Mouse (Mus musculus): Measurements from ENCODE around the gene Itih5. TPM values are rescaled to one million over a fixed set of nuclear protein-coding genes. Genes with fewer than 3 reads are reported as not detected.

Itih5 gene
- total and polyA plus RNA-seq, 2 experiments from 2014 or later = 7.4 to 42.9 TPM

DNA sequence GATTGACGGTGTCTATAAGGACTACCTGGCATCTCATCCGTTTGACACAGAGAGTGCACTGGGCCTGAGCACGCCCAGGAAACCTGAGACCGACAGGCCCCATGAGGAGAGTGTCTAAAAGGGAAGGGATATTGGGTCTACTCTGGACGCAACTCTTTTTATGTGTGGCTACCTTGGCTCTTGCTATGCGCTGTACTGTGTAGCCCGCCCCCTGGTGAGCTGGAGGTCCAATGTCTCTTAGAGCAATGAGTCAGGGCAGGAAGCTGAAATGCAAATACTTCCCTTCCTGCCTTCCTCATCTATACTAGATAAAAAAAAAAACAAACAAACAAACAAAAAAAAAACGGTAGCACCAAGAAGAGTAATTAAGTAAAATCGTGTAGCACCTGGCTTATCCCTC lies 98.1 kb downstream of the Itih5 start:
- DNase-seq (ENCODE audit: low spot score) (no peak), ATAC-seq (ENCODE audit: insufficient read depth, low read depth) (no peak)
- Histone ChIP-seq H3K36me3 (replicated peaks; ENCODE audit: control insufficient read depth, insufficient read depth, low read length) (no peaks in the 10 kb centered on the region), H3K27me3 (ENCODE audit: control insufficient read depth, insufficient read depth, low read length) (no peaks in the 10 kb centered on the region), H3K4me1 (ENCODE audit: control insufficient read depth, insufficient read depth) (no peaks in the 10 kb centered on the region), H3K9me3 (replicated peaks; ENCODE audit: control insufficient read depth, low read length) (no peaks in the 10 kb centered on the region), H3K27ac (ENCODE audit: low read depth) (no peak overlapping the region), H3K9ac (replicated peaks; ENCODE audit: low read depth, low read length) (no peak overlapping the region), H3K4me3 (ENCODE audit: low read depth, low read length) (no peak overlapping the region), H3K4me2 (ENCODE audit: low read depth, low read length) (no peak overlapping the region)
- TF ChIP-seq EP300 (IDR thresholded peaks at IDR 0.05; ENCODE audit: low read depth) (no peak), CTCF (IDR thresholded peaks at IDR 0.05; ENCODE audit: low read depth) (no peak)
- WGBS = 84% methylated on average over 9 of the region's 9 CpGs

DNA sequence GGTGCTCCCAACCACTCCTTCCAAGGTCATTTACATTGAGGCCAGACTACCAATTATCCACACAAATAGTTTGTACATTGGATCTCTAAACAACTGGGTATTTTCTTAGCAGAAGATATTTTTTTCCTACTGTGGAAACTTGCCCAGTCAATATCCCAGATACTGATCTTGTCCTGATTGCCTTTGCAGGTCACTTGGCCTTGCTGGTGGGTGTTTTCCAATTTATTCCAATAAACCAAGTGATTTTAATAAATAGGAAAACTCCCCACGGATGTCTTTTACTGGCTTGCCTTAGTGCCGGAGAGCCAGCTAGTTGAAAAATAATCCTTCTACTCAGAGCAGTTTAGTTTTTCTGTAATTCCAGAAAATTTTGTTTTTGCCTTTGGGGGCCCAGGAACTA lies 98.6 kb downstream of the Itih5 start:
- Histone ChIP-seq H3K4me1 (ENCODE audit: control insufficient read depth, insufficient read depth) (no peaks in the 10 kb centered on the region), H3K36me3 (replicated peaks; ENCODE audit: control insufficient read depth, insufficient read depth, low read length) (no peaks in the 10 kb centered on the region), H3K9me3 (replicated peaks; ENCODE audit: control insufficient read depth, low read length) (no peaks in the 10 kb centered on the region), H3K27ac (ENCODE audit: low read depth) (no peak overlapping the region), H3K4me3 (ENCODE audit: low read depth, low read length) (no peak overlapping the region), H3K27me3 (ENCODE audit: control insufficient read depth, insufficient read depth, low read length) (no peaks in the 10 kb centered on the region), H3K4me2 (ENCODE audit: low read depth, low read length) (no peak overlapping the region), H3K9ac (replicated peaks; ENCODE audit: low read depth, low read length) (no peak overlapping the region)
- TF ChIP-seq CTCF (IDR thresholded peaks at IDR 0.05; ENCODE audit: low read depth) (no peak), EP300 (IDR thresholded peaks at IDR 0.05; ENCODE audit: low read depth) (no peak)
- ATAC-seq (ENCODE audit: insufficient read depth, low read depth) (no peak), DNase-seq (ENCODE audit: low spot score) (no peak)
- 84% methylated on average over 2 of the region's 2 CpGs for WGBS

DNA sequence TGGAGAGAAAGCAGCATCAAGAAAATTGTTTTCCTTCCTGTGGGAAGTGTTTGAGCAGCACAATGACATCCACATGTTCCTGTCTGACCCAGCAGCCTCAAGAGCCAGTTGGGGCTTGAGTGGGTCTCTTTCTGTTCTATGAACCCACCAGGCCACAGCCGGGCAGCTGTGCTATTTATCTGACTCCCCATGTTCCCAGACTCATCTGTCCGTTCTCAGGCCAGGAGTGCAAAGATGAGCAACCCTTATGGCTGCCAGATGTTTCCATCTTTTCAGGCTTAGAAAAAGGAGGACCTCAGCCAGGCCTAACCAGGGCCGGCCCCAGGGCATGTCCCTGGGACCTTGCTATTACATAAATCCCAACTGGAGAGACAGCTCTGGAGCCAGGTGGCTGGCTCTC lies 100.0 kb downstream of the Itih5 start:
- 67% methylated on average over 3 of the region's 3 CpGs for WGBS
- Histone ChIP-seq H3K27me3 (ENCODE audit: control insufficient read depth, insufficient read depth, low read length) (no peaks in the 10 kb centered on the region), H3K4me3 (ENCODE audit: low read depth, low read length) (no peak overlapping the region), H3K9me3 (replicated peaks; ENCODE audit: control insufficient read depth, low read length) (no peaks in the 10 kb centered on the region), H3K9ac (replicated peaks; ENCODE audit: low read depth, low read length) (no peak overlapping the region), H3K36me3 (replicated peaks; ENCODE audit: control insufficient read depth, insufficient read depth, low read length) (no peaks in the 10 kb centered on the region), H3K27ac (ENCODE audit: low read depth) (no peak overlapping the region), H3K4me1 (ENCODE audit: control insufficient read depth, insufficient read depth) (no peaks in the 10 kb centered on the region), H3K4me2 (ENCODE audit: low read depth, low read length) (no peak overlapping the region)
- DNase-seq (ENCODE audit: low spot score) (no peak), ATAC-seq (ENCODE audit: insufficient read depth, low read depth) (no peak)
- no peak for TF ChIP-seq EP300 (IDR thresholded peaks at IDR 0.05; ENCODE audit: low read depth)
- TF ChIP-seq CTCF (IDR thresholded peaks at IDR 0.05; ENCODE audit: low read depth) = no peak

DNA sequence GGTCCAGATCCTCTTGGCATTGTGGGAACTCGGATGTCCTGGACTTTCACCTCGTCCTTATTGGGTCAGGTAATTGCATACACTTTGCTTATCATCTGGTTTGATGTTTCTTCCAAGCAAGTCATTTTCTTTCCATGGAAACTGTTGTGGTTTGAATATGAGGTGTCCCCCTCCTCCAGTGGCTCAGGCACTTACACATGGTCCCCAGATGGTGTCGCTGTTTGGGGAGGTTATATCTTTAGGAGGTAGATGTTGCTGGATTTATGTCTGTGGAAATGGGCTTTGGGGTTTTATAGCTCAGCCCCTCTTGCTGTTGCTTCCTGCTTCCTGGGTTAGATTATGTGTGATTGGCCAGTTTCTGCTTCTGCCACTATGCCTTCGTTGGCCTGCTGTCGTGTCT lies 103.6 kb downstream of the Itih5 start:
- no peak overlapping the region for H3K27ac ChIP-seq (ENCODE audit: low read depth)
- H3K36me3 ChIP-seq (replicated peaks; ENCODE audit: control insufficient read depth, insufficient read depth, low read length) = no peaks in the 10 kb centered on the region
- DNase-seq (ENCODE audit: low spot score) (no peak), ATAC-seq (ENCODE audit: insufficient read depth, low read depth) (no peak)
- H3K9me3 ChIP-seq (replicated peaks; ENCODE audit: control insufficient read depth, low read length) = no peaks in the 10 kb centered on the region
- TF ChIP-seq EP300 (IDR thresholded peaks at IDR 0.05; ENCODE audit: low read depth) (no peak), CTCF (IDR thresholded peaks at IDR 0.05; ENCODE audit: low read depth) (no peak)
- no peaks in the 10 kb centered on the region for H3K4me1 ChIP-seq (ENCODE audit: control insufficient read depth, insufficient read depth)
- H3K27me3 ChIP-seq (ENCODE audit: control insufficient read depth, insufficient read depth, low read length) = no peaks in the 10 kb centered on the region
- WGBS = 64% methylated on average over 5 of the region's 5 CpGs
- no peak overlapping the region for H3K4me2 ChIP-seq (ENCODE audit: low read depth, low read length)
- no peak overlapping the region for H3K9ac ChIP-seq (replicated peaks; ENCODE audit: low read depth, low read length)
- H3K4me3 ChIP-seq (ENCODE audit: low read depth, low read length) = no peak overlapping the region

DNA sequence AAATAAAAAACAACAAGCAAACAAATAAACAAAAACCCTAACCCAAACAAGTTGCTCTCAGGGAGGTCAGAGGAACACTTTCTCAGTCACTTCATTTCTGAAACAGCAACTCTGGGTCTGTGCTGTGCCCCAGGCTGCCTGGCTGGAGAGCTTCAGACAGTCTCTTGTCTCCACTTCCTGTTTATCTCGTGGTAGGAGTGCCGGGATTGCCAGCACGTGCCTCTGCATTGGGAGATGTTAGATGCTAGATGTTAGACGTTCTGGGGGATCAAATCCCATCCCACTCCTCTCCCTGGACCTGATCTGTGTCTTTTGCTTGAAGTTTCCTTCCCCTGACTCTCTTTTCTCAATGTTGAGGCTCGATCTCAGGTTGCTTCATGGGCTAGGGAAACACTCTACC lies 104.9 kb downstream of the Itih5 start:
- no peak for ATAC-seq (ENCODE audit: insufficient read depth, low read depth)
- no peak overlapping the region for H3K4me2 ChIP-seq (ENCODE audit: low read depth, low read length)
- no peaks in the 10 kb centered on the region for H3K27me3 ChIP-seq (ENCODE audit: control insufficient read depth, insufficient read depth, low read length)
- TF ChIP-seq EP300 (IDR thresholded peaks at IDR 0.05; ENCODE audit: low read depth) (no peak), CTCF (IDR thresholded peaks at IDR 0.05; ENCODE audit: low read depth) (no peak)
- no peak overlapping the region for H3K4me3 ChIP-seq (ENCODE audit: low read depth, low read length)
- WGBS = 31% methylated on average over 5 of the region's 5 CpGs
- no peaks in the 10 kb centered on the region for H3K4me1 ChIP-seq (ENCODE audit: control insufficient read depth, insufficient read depth)
- H3K9me3 ChIP-seq (replicated peaks; ENCODE audit: control insufficient read depth, low read length) = no peaks in the 10 kb centered on the region
- no peak overlapping the region for H3K27ac ChIP-seq (ENCODE audit: low read depth)
- H3K36me3 ChIP-seq (replicated peaks; ENCODE audit: control insufficient read depth, insufficient read depth, low read length) = no peaks in the 10 kb centered on the region
- DNase-seq (ENCODE audit: low spot score) = no peak
- H3K9ac ChIP-seq (replicated peaks; ENCODE audit: low read depth, low read length) = no peak overlapping the region

DNA sequence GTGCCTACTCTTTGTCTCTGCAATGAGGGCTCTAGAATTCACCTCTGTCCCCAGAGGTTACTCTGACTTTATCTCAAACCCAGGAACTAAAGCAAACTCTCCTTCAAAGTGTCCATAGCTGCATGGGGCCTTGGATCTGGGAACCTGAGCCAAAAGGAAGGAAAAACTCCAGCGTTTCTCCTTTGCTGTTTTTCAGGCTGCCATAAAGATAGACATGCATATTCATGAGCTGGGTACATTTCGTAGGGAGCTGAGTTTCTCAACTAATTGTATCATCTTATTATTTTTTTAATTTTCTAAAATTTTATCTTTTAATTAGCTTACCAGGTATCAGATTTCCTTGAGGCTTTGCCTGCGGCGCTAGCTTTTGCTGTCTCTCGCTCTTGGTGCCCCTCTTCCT lies 106.7 kb downstream of the Itih5 start:
- no peak for TF ChIP-seq EP300 (IDR thresholded peaks at IDR 0.05; ENCODE audit: low read depth)
- no peak for TF ChIP-seq CTCF (IDR thresholded peaks at IDR 0.05; ENCODE audit: low read depth)
- WGBS = 67% methylated on average over 5 of the region's 5 CpGs

More for the DNA sequence above, 106.7 kb downstream of the Itih5 start:
- 0 out of 2 replicates have a peak, but pooled peaks cover 2% of the 10 kb centered on the region for H3K27me3 ChIP-seq (ENCODE audit: control insufficient read depth, insufficient read depth, low read length)
- H3K4me1 ChIP-seq (ENCODE audit: control insufficient read depth, insufficient read depth) = no peaks in the 10 kb centered on the region
- DNase-seq (ENCODE audit: low spot score) = no peak
- H3K27ac ChIP-seq (ENCODE audit: low read depth) = no peak overlapping the region
- H3K9ac ChIP-seq (replicated peaks; ENCODE audit: low read depth, low read length) = no peak overlapping the region
- no peak overlapping the region for H3K4me3 ChIP-seq (ENCODE audit: low read depth, low read length)
- H3K9me3 ChIP-seq (replicated peaks; ENCODE audit: control insufficient read depth, low read length) = no peaks in the 10 kb centered on the region
- H3K36me3 ChIP-seq (replicated peaks; ENCODE audit: control insufficient read depth, insufficient read depth, low read length) = no peaks in the 10 kb centered on the region
- H3K4me2 ChIP-seq (ENCODE audit: low read depth, low read length) = no peak overlapping the region
- no peak for ATAC-seq (ENCODE audit: insufficient read depth, low read depth)
